Mouse (Mus musculus) midbrain, embryonic 12.5 days (tissue): ENCODE results near the gene Camk1d. TPM values are rescaled to one million over a fixed set of nuclear protein-coding genes. Genes with fewer than 3 reads are reported as not detected.
A peak's percentile ranks its signal among the peaks of the same experiment; 100 is the strongest.

ENCODE experiments used
- ATAC-seq: fragments of 200-750 bp; cut with Nextera tagmentation; 2 replicates; pipeline ENCODE4 v1.8.0; 2017; ENCODE audit warnings: low read depth, moderate TSS enrichment, moderate library complexity; ENCODE audit not compliant: low FRiP score
- H3K27ac ChIP-seq: fragments of 300-500 bp; sonication (generic); replicated peaks from 2 replicates; pipeline ENCODE4 v1.5.1; 2016; ENCODE audit warnings: mild to moderate bottlenecking
- H3K27me3 ChIP-seq: fragments of 300-500 bp; sonication (generic); 2 replicates; pipeline ENCODE4 v1.6.1; 2016; ENCODE audit warnings: mild to moderate bottlenecking
- H3K36me3 ChIP-seq: fragments of 300-500 bp; sonication (generic); 2 replicates; pipeline ENCODE4 v1.6.1; 2016
- H3K4me1 ChIP-seq: fragments of 300-500 bp; sonication (generic); 2 replicates; pipeline ENCODE4 v1.6.1; 2016
- H3K4me2 ChIP-seq: fragments of 300-500 bp; sonication (generic); replicated peaks from 2 replicates; pipeline ENCODE4 v1.6.1; 2016; ENCODE audit warnings: mild to moderate bottlenecking, moderate library complexity
- H3K4me3 ChIP-seq: fragments of 300-500 bp; sonication (generic); 2 replicates; pipeline ENCODE4 v1.5.1; 2016; ENCODE audit warnings: mild to moderate bottlenecking
- H3K9ac ChIP-seq: fragments of 300-500 bp; sonication (generic); replicated peaks from 2 replicates; pipeline ENCODE4 v1.6.1; 2016; ENCODE audit warnings: mild to moderate bottlenecking, moderate library complexity
- H3K9me3 ChIP-seq: fragments of 300-500 bp; sonication (generic); 2 replicates; pipeline ENCODE4 v1.6.1; 2016; ENCODE audit warnings: mild to moderate bottlenecking
- WGBS: fragments of 180-500 bp; shearing (Covaris S2); methylation state at CpG from one replicate; pipeline ENCODE4 v1.1.7; 2016; 5-methylcytosine and 5-hydroxymethylcytosine counted together
- polyA plus RNA-seq: library from polyadenylated mRNA; unstranded; fragments of >200 nt; fragmentation: Nextera tagmentation; extraction: Ambion mirVana; gene quantifications from 2 replicates; pipeline ENCODE4 v1.2.1, GENCODE M21; 2016

Camk1d gene
- 2.8 and 3.2 TPM in 2 replicates for polyA plus RNA-seq

DNA sequence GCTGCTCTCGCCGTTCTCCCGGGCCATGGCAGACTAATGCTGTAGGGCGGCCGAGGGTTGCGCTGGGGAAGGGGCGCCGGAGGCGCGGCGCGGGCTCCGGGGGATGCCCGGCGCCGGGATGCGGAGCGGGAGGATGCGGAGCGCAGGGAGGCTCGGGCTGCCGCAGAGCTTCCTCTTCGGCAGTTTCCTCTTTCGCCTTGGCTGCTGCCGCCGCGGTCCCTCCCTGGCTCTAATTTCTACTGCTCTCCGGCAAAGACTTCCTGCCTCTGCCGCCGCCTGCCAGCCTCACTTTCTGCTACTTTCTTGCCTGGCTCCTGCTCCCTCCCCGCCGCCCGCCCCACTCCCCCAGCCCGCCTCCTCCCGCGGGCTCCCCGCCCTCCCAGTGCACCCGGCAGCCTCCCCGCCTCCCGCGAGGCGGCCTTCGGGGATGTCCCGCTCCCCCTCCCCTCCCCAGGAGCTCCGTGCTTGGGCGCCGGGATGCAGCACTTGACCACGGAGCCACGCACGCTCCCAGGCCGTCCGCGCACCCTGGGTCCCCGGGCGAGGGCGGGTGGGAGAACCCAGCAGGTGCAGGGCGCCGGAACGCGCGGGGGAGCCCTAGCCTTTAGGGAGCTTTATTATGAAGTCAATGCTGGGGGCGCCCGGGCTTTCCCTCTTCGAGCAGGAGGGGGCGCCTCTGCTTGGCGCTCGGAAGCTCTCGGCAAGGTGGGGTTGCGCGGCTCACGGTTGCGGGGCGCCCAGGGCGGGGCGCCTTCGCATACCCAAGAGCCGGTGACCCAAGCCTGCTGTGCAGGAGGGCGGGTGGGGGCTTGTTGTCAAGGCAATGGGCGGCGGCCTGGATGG, at the start of gene Camk1d:
Gene Camk1d, minus strand, starts transcription at position 305 of the 843 bp plus-strand sequence.
- Histone ChIP-seq H3K4me1 (peaks cover 20% of the 10 kb centered on the region), H3K9me3 (peaks cover 9% of the 10 kb centered on the region; the same call in 1 of the 2 replicates), H3K36me3 (no peaks in the 10 kb centered on the region), H3K4me3 (peak within 1 kb of the TSS; percentile 60), H3K27ac (peak within 1 kb of the TSS; percentile 7), H3K9ac (peak within 1 kb of the TSS; percentile 65), H3K27me3 (peaks cover 40% of the 10 kb centered on the region), H3K4me2 (peak within 1 kb of the TSS; percentile 100)
- WGBS, result under 1% methylated on average over 63 of the region's 80 CpGs
- ATAC-seq, result peak; percentile 84

DNA sequence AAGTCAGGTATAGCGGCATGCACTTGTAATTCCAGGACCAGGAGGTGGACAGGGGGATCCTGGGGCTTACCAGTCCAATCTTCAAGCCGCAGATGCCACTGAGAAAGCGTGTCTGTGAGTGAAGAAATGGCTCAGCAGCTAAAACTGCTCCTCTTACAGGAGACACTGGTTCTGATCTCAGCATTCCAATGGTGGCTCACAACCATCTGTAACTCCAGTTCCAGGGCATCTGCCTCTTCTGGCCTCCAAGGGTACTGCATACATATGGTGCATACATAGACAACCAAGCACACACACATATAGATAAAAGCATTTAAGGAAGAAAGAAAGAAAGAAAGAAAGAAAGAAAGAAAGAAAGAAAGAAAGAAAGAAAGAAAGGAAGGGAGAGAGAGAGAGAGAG, 47.7 kb upstream of the Camk1d start:
- H3K9me3 ChIP-seq, result no peaks in the 10 kb centered on the region
- WGBS, result 96% methylated on average over 3 of the region's 3 CpGs

DNA sequence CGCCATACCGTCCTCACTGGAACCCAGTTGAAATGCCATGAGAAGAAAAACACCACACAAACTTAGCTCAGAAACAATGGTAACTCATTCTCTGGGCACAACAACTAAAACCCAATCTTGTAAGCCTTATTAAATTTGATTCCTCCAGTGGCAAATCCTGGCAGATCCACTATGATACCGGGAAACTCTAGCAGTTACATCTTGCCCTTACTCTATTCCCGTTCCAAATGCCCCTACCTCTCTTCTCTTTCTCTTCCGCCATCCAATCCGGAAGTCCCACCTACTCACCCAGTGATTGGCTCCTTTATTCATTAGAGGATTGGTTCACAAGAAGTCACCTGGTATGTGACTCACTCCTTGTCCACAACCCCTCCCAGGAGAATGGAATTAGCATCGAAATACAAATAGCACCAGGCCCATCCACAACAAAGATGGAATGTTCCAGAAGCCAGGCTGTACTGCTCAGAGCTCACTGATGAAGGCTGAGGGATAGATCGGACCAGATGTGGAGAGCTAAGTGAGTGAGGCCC, 46.2 kb upstream of the Camk1d start:
- Histone ChIP-seq H3K27me3 (no peaks in the 10 kb centered on the region), H3K9ac (no peak overlapping the region), H3K4me3 (no peak overlapping the region), H3K27ac (no peak overlapping the region), H3K4me2 (no peak overlapping the region), H3K9me3 (no peaks in the 10 kb centered on the region), H3K36me3 (no peaks in the 10 kb centered on the region), H3K4me1 (no peaks in the 10 kb centered on the region)
- ATAC-seq, result no peak
- WGBS, result 91% methylated on average over 8 of the region's 8 CpGs

More for the DNA sequence above, 47.7 kb upstream of the Camk1d start:
- H3K4me2 ChIP-seq, result no peak overlapping the region
- no peak for ATAC-seq
- no peak overlapping the region for H3K4me3 ChIP-seq
- no peak overlapping the region for H3K27ac ChIP-seq
- H3K27me3 ChIP-seq, result no peaks in the 10 kb centered on the region
- H3K36me3 ChIP-seq, result no peaks in the 10 kb centered on the region
- H3K9ac ChIP-seq, result no peak overlapping the region
- H3K4me1 ChIP-seq, result no peaks in the 10 kb centered on the region

DNA sequence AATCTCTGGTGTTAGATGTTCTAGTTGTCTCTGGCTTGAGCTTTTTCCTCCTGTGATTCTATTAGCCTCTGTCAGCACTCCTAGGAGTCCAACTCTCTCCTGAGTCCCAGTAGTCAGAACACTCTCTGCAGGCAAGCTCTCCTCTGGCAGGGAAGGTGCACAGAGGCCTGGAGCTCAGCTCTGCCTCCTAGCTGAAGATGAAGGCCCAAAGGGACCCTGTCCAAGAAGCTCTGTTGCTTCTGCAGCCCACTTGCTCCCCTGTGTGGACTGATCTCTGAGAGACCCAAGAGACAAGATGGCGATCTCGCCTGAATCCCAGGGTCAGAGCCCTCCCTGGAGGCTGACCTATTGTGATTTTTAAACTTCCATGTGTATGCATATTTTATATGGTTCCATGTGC, 44.3 kb upstream of the Camk1d start:
- Histone ChIP-seq H3K4me1 (no peaks in the 10 kb centered on the region), H3K9ac (no peak overlapping the region), H3K9me3 (no peaks in the 10 kb centered on the region), H3K36me3 (no peaks in the 10 kb centered on the region), H3K27ac (no peak overlapping the region), H3K4me3 (no peak overlapping the region), H3K27me3 (no peaks in the 10 kb centered on the region), H3K4me2 (no peak overlapping the region)
- no peak for ATAC-seq
- WGBS, result 91% methylated on average over 2 of the region's 2 CpGs

DNA sequence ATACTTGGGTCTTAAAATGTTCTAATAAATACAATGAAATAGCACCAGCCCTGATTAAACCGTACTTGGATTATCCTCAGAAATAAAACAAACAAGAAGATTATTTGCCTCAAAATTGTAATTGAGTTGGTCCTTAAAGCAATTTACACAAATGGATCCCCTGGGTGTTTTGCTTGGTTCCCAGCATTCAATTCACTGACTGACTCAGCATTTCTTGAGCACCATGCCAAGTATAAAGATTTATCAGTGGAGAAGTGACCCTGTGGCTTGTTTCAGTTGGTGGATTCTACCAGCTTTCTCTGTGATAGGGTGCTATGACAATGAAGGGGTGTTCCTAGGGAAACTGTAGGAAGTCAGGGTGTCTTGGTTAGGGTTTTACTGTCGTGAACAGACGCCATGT, 36.6 kb upstream of the Camk1d start:
- ATAC-seq, result no peak
- WGBS, result 82% methylated on average over 3 of the region's 3 CpGs

DNA sequence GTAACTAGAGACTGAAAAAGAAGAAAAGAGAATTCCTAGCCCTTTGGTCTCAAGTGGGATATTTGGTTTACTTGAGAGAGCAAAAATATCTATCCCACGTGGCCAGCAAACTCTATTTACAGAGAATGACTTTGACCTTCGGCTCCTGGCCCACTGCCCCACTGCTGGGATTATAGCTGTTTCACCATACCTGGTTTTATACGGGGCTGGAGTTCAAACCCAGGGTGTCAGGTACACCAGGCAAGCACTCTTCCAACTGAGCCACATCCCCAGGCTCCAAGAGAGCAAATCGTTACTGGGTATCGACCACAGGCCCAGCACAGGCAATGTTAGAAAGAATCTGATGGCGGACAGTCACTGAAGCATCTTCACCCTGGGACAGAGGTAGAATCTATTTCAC, 34.9 kb upstream of the Camk1d start:
- H3K9ac ChIP-seq, result no peak overlapping the region
- no peak for ATAC-seq
- H3K36me3 ChIP-seq, result no peaks in the 10 kb centered on the region
- 86% methylated on average over 6 of the region's 6 CpGs for WGBS
- no peaks in the 10 kb centered on the region for H3K4me1 ChIP-seq
- H3K27me3 ChIP-seq, result no peaks in the 10 kb centered on the region
- no peak overlapping the region for H3K27ac ChIP-seq
- H3K4me3 ChIP-seq, result no peak overlapping the region
- no peaks in the 10 kb centered on the region for H3K9me3 ChIP-seq
- no peak overlapping the region for H3K4me2 ChIP-seq

More for the DNA sequence above, 36.6 kb upstream of the Camk1d start:
- H3K9ac ChIP-seq, result no peak overlapping the region
- no peaks in the 10 kb centered on the region for H3K27me3 ChIP-seq
- H3K36me3 ChIP-seq, result no peaks in the 10 kb centered on the region
- no peaks in the 10 kb centered on the region for H3K9me3 ChIP-seq
- H3K4me3 ChIP-seq, result no peak overlapping the region
- no peak overlapping the region for H3K4me2 ChIP-seq
- H3K27ac ChIP-seq, result no peak overlapping the region
- H3K4me1 ChIP-seq, result no peaks in the 10 kb centered on the region

DNA sequence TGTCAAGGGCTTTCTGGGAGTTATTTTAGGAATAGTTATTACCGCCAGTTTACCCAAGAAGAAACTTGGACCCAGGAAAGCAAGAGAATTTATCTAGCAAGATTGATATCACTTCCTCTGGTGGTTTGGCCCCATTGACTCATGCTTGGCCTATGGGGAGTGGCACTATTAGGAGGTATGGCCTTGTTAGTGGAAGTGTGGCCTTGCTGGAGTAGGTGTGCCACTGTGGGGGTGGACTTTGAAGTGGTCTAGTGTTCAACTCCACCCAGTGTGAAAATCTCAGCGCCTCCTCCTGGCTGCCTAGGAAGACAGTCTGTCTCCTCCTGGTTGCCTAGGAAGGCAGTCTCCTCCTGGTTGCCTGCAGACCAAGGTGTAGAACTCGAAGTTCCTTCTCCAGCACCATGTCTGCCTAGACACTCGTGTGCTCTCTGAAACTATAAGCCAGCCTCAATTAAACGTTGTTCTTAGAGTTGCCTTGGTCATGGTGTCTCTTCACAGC, 33.3 kb upstream of the Camk1d start:
- ATAC-seq, result no peak
- no peaks in the 10 kb centered on the region for H3K36me3 ChIP-seq
- H3K9me3 ChIP-seq, result no peaks in the 10 kb centered on the region
- no peak overlapping the region for H3K9ac ChIP-seq
- H3K27me3 ChIP-seq, result no peaks in the 10 kb centered on the region
- 89% methylated on average over 5 of the region's 5 CpGs for WGBS
- H3K4me3 ChIP-seq, result no peak overlapping the region
- H3K27ac ChIP-seq, result no peak overlapping the region
- no peak overlapping the region for H3K4me2 ChIP-seq
- H3K4me1 ChIP-seq, result no peaks in the 10 kb centered on the region

DNA sequence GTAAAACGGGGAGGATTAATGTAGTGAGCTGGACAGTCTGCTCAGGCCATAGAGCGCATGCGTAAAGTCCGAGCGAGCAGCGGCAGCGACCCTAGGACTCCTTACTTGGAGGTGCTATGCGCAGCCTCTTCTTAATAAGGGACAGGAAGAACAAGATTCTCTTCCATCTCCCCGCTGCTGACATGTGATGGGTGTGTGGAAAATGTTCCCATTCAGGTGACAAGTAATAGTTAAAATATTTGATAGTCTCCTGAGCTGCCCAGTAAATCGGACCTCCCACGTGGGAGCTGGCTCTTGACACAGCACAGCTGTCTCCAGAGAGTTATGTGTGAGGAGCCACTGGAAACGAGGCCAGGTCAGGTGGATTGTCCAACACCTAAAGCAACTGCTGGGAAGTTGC, 32.2 kb upstream of the Camk1d start:
- Histone ChIP-seq H3K27me3 (no peaks in the 10 kb centered on the region), H3K9ac (no peak overlapping the region), H3K27ac (no peak overlapping the region), H3K9me3 (no peaks in the 10 kb centered on the region), H3K4me3 (no peak overlapping the region), H3K4me2 (no peak overlapping the region), H3K4me1 (no peaks in the 10 kb centered on the region), H3K36me3 (no peaks in the 10 kb centered on the region)
- 79% methylated on average over 12 of the region's 12 CpGs for WGBS
- no peak for ATAC-seq

DNA sequence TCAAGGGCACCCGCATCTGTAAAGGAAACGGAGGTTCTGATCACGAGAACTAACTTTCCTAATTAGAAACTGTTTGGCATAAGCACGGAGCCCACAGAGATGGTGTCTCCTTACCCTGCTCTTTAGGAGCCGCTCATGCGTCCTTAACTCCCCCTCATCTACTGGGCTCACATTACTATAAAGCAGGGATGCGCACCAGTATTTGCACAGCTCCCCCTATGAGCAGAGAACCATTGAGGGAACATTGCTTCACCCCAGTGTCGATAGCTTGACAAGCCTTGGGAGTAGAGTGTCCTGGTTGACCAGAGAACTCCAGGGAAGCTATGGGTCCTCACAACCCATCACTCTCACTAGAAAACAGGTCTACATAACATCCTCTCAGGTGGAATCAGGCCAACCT, 29.6 kb upstream of the Camk1d start:
- 82% methylated on average over 8 of the region's 8 CpGs for WGBS
- Histone ChIP-seq H3K4me3 (no peak overlapping the region), H3K9ac (no peak overlapping the region), H3K4me2 (no peak overlapping the region), H3K4me1 (no peaks in the 10 kb centered on the region), H3K27ac (no peak overlapping the region), H3K9me3 (no peaks in the 10 kb centered on the region), H3K27me3 (no peaks in the 10 kb centered on the region), H3K36me3 (no peaks in the 10 kb centered on the region)
- ATAC-seq, result no peak

DNA sequence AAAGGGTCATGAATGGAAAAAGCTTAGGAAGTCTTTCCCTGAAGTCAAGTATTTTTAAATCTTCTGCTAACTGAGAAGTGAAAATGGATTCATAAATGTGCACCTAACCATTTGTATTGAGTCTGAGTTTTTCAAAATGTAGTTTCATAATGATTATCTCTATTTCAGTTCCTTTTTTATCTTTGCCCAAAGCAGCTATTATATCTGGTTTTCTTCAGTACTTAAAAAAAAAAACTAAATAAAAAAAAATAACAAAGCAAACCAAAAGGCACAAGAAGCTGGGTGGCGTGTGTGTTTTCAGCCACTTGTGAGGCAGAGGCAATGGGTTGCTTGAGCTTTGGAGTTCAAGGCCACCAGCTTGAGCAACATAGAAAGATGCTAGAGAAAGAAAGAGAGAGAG, 26.6 kb upstream of the Camk1d start:
- H3K27ac ChIP-seq, result no peak overlapping the region
- H3K4me2 ChIP-seq, result no peak overlapping the region
- no peaks in the 10 kb centered on the region for H3K36me3 ChIP-seq
- H3K9me3 ChIP-seq, result no peaks in the 10 kb centered on the region
- 85% methylated on average over 1 of the region's 1 CpGs for WGBS
- no peak for ATAC-seq
- no peak overlapping the region for H3K4me3 ChIP-seq
- no peak overlapping the region for H3K9ac ChIP-seq
- H3K4me1 ChIP-seq, result peaks cover 2% of the 10 kb centered on the region; the same call in 1 of the 2 replicates
- no peaks in the 10 kb centered on the region for H3K27me3 ChIP-seq

DNA sequence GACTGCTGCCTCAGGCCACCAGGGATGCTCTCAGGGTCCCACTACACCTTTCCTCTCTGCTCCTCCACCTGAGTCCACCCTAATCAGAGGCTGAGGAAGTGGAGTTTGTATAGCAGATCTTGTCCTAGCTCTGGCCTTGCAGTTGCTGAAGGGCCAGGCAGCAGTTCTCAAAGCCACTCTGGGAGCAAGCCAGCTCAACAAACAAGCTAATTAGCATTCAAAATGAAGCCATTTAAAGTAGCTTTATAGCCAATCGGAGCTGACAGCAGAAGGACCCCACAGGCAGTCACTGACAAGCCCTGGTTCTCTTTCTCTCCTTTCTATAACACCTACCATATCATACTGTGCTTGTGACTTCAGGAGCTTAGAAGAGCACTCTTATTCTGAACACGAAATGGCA, 21.6 kb upstream of the Camk1d start:
- Histone ChIP-seq H3K9me3 (no peaks in the 10 kb centered on the region), H3K4me3 (no peak overlapping the region), H3K4me1 (peaks cover 6% of the 10 kb centered on the region), H3K27me3 (no peaks in the 10 kb centered on the region), H3K9ac (no peak overlapping the region), H3K36me3 (no peaks in the 10 kb centered on the region), H3K27ac (no peak overlapping the region), H3K4me2 (no peak overlapping the region)
- WGBS, result 20% methylated on average over 2 of the region's 2 CpGs
- no peak for ATAC-seq

DNA sequence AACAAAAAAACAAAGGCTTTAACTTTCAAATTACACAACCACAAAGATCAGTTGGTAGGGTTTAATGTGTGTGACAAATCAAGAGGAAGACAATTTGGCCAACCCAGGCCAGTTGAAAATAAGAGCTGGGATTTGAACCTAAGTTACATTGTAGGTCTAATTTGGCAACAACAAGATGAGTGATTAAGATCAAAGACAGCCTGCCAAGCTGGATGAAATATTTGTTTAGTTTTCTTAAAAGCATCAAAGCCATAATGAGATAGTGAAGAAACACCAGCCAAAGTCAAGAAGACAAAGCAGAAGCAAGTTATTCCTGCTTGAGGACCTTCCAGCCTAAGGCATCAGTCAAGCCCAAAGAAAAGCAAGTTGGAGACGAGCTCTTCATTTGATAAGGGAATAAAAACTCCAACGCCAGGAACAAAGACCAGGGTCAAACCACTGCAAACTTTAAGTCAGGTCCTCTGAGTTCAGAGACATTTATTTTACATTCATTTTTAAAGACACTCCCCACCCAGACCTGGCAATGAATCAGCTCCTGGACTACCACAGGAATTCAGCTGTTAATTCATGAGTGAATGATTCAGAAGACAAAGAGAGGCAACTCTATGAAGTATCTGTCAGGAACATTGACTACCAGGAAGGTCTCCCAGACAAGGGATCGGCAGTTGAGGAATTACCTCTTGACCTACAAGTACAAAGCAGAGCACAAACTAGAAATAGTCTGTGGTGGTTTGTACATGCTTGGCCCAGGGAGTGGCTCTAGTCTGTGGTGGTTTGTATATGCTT, 19.2 kb upstream of the Camk1d start:
- 81% methylated on average over 3 of the region's 3 CpGs for WGBS
- H3K9me3 ChIP-seq, result no peaks in the 10 kb centered on the region
- ATAC-seq, result no peak
- peaks cover 17% of the 10 kb centered on the region for H3K4me1 ChIP-seq
- H3K4me3 ChIP-seq, result no peak overlapping the region
- H3K27me3 ChIP-seq, result no peaks in the 10 kb centered on the region
- H3K36me3 ChIP-seq, result no peaks in the 10 kb centered on the region
- no peak overlapping the region for H3K4me2 ChIP-seq
- H3K27ac ChIP-seq, result no peak overlapping the region
- no peak overlapping the region for H3K9ac ChIP-seq
